Mouse (Mus musculus) hindlimb bud, embryonic 11.5 days (tissue): ENCODE measurements at regions not wholly inside any gene's neighbourhood (a gene's known extent, or its start where the extent isn't known, plus 50 kb on each side); places are given as distances from the start of the nearest gene placed in this dataset.

Experiments
- DNase-seq: peaks from one replicate; pipeline ENCODE4 v3.0.0-alpha.2; 2012; ENCODE audit warnings: low read depth, low spot score; ENCODE audit errors: extremely low spot score

GRCm38 (mm10) chr3:57910020-57910419 lies 62.1 kb upstream of the Pfn2 start:
- DNase-seq, result no peak

- DNase-seq, result peak; percentile 10
Measured at GRCm38 (mm10) chr3:57911831-57912596, 64.1 kb upstream of the Pfn2 start.

- no peak for DNase-seq
Measured at GRCm38 (mm10) chr3:57912650-57913343, 64.9 kb upstream of the Pfn2 start.

- DNase-seq, result no peak
Measured at GRCm38 (mm10) chr3:57914687-57915086, 66.8 kb upstream of the Pfn2 start.

- no peak for DNase-seq
Measured at GRCm38 (mm10) chr3:57918913-57919312, 71.0 kb upstream of the Pfn2 start.

GRCm38 (mm10) chr3:57919390-57920089 lies 71.7 kb upstream of the Pfn2 start:
- DNase-seq, result no peak

- no peak for DNase-seq
Measured at GRCm38 (mm10) chr3:57920090-57920432, 72.2 kb upstream of the Pfn2 start.

GRCm38 (mm10) chr3:57921071-57921882 lies 73.4 kb upstream of the Pfn2 start:
- no peak for DNase-seq

- DNase-seq, result no peak
Measured at GRCm38 (mm10) chr3:57923061-57923460, 75.2 kb upstream of the Pfn2 start.

GRCm38 (mm10) chr3:57932657-57933539 lies 85.0 kb upstream of the Pfn2 start:
- DNase-seq, result no peak

GRCm38 (mm10) chr3:57935042-57935610 lies 87.2 kb upstream of the Pfn2 start:
- no peak for DNase-seq

- no peak for DNase-seq
Measured at GRCm38 (mm10) chr3:57940504-57941381, 92.9 kb upstream of the Pfn2 start.

- DNase-seq, result no peak
Measured at GRCm38 (mm10) chr3:57944698-57945097, 96.8 kb upstream of the Pfn2 start.

- no peak for DNase-seq
Measured at GRCm38 (mm10) chr3:57945765-57946164, 97.9 kb upstream of the Pfn2 start.

GRCm38 (mm10) chr3:57947331-57947730 lies 99.5 kb upstream of the Pfn2 start:
- DNase-seq, result no peak

GRCm38 (mm10) chr3:57948720-57949119 lies 100.8 kb upstream of the Pfn2 start:
- no peak for DNase-seq

- no peak for DNase-seq
Measured at GRCm38 (mm10) chr3:57950431-57951331, 102.8 kb upstream of the Pfn2 start.

- DNase-seq, result no peak
Measured at GRCm38 (mm10) chr3:57951438-57951837, 103.6 kb upstream of the Pfn2 start.
